Mouse (Mus musculus) thymus, postnatal 25 days (tissue): ENCODE measurements at regions not wholly inside any gene's neighbourhood (a gene's known extent, or its start where the extent isn't known, plus 50 kb on each side); places are given as distances from the start of the nearest gene placed in this dataset.
"Not testable (repeated sequence)": the region's sequence is repeated elsewhere in the genome, so short reads cannot be mapped to it uniquely, and the experiment has no call there.

Source experiments
- DNase-seq: peaks from one replicate; pipeline ENCODE4 v3.0.0; 2022

GRCm38 (mm10) chr12:115121899-115122298, 925.6 kb upstream of the Zfp386 start:
- DNase-seq: no peak

DNA sequence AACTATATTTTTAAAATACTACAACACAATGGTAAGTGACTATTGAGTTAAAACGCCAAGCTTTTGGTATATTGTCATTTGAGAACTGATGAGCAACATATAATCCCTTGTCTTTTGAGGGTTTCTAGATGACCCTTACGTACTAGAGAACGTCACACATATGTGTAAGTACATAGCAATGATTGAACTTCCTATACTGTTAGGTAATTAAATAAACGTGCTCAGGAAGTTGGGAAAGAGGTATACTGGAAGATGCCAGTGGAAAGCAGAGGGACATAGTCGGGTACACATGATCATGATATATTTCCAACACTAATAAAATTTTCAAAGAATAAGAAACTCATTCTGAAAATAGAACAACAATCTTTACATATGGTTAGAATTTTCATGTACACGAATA, 914.6 kb upstream of the Zfp386 start:
- not testable (repeated sequence) for DNase-seq

- DNase-seq: not testable (repeated sequence)
Observed at GRCm38 (mm10) chr12:115145407-115145806, 902.1 kb upstream of the Zfp386 start.

DNA sequence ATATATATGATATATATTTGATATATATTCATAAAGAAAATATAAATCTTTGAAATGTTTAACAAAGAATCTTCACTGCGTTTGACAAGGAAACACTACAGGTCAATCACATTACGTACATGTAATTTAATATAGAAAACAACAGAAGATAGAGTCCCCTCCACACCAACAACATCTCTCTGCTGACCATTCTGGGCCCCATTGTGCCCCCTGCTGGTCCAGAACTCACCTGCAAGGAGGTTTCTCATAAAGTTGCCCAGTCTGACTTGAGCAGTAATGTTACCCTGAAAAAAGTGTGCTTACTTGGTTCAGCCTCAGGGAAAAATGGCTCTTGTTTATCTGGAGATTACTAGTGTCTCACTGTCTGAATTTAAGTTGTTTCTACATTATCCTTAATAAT, 901.1 kb upstream of the Zfp386 start:
- DNase-seq: peak; percentile 31

GRCm38 (mm10) chr12:115151967-115152366, 895.6 kb upstream of the Zfp386 start:
- not testable (repeated sequence) for DNase-seq

DNA sequence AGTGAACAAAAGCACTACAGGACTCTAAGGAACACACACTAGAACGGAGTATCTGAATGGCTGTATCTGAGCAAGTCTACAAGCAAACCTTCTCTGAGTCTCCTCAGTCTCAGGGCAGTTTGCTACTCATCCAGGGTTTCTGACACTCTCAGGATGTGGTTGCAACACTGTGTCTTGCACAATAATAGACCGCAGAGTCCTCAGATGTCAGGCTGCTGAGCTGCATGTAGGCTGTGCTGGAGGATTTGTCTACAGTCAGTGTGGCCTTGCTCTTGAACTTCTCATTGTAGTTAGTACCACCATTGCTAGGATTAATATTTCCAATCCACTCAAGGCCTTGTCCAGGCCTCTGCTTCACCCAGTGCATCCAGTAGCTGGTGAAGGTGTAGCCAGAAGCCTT, 889.3 kb upstream of the Zfp386 start:
- not testable (repeated sequence) for DNase-seq

DNA sequence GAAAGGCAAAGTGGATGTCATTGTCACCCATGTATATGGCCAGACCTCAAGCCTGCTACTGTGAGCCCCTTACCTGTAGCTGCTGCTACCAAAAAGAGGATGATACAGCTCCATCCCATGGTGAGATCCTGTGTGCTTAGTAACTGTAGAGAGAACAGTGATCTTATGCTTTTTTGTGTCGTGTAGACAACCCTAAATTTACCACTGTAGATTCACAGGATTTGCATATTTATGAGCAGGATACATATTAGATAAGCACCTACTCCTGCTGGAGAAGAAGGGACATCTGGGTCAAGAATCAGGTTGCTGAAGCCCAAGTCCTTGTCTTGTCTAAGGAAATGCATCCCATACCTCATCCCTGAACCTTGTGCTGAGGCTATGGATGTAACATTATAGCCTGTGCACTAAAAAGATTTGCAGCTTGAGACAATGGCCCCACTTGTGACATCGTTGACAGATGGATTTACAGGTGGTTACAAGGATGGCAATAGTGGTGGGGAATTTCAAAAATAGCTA, 888.7 kb upstream of the Zfp386 start:
- not testable (repeated sequence) for DNase-seq

- peak; percentile 6 for DNase-seq
Observed at GRCm38 (mm10) chr12:115165499-115165898, 882.0 kb upstream of the Zfp386 start.

- not testable (repeated sequence) for DNase-seq
Observed at GRCm38 (mm10) chr12:115166006-115166405, 881.5 kb upstream of the Zfp386 start.

- DNase-seq: peak; percentile 64
Observed at GRCm38 (mm10) chr12:115193482-115194103, 853.9 kb upstream of the Zfp386 start.

DNA sequence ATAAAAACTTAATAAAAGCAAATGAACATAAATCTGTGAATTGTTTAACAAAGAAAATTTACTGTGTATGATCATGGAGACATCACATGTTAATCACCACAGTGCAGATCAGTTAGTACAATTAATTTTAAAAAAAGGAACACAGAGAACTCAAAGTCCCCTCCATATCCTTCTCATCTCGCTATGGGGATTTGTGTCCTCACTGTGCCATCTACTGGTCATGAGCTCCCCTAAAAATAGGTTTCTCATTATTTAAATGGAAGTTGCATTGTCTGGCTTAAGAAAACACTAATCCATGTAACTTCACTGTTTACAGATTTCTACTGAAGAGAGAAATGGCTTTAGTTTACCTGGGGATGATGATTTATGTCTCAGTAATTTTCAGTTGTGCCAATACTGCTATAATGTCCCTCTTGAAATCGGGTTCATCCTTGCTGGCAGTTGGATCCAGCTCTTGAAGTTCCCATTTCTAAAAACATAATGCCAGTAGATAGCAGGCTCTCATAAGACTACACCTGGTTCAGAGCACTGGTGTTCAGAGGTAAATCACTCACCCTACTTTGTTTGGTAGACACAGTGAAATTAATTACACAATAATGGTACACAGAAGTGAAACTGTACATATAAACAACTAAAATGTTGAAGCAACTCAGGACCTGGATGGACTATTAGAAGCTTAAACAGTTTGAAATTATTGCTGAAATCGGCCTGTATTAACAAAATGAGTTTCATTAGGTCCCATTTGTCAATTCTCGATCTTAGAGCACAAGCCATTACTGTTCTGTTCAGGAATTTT, 850.0 kb upstream of the Zfp386 start:
- DNase-seq: no peak

DNA sequence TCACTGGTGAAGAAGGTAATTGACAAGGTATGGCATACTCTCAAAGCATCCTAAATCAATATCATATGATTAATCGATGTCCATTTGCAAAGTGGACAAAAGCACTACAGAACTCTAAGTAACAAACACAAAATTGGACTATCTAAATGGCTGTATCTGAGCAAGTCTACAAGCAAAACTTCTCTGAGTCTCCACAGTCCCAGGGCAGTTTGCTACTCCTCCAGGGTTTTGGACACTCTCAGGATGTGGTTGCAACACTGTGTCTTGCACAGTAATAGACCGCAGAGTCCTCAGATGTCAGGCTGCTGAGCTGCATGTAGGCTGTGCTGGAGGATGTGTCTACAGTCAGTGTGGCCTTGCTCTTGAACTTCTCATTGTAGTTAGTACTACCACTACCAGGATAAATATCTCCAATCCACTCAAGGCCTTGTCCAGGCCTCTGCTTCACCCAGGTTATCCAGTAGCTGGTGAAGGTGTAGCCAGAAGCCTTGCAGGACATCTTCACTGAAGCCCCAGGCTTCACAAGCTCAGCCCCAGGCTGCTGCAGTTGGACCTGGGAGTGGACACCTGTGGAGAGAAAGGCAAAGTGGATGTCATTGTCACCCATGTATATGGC, 839.6 kb upstream of the Zfp386 start:
- not testable (repeated sequence) for DNase-seq

DNA sequence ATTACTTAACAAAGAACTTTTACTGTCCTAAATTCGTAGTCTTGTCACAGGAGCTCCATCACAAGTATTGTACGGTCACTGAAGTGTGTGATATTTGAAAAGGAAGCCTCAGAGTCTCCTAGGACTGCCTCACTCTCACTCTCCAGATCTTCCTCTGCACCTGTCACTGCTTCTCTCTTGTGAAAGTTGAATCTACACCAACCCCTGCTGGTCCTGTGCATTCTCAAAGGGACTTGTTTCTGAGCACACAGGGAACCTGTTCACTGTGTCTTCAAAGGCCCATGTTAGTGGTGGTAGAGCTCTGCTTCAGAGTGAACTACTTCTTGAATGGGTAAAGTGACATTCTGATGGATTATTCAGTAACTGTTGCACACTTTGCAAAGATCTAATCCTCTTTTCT, 824.9 kb upstream of the Zfp386 start:
- DNase-seq: peak; percentile 48

- DNase-seq: peak; percentile 14
Observed at GRCm38 (mm10) chr12:115229965-115230364, 817.6 kb upstream of the Zfp386 start.

- peak; percentile 18 for DNase-seq
Observed at GRCm38 (mm10) chr12:115242661-115243060, 804.9 kb upstream of the Zfp386 start.

- DNase-seq: not testable (repeated sequence)
Observed at GRCm38 (mm10) chr12:115247298-115247697, 800.2 kb upstream of the Zfp386 start.

DNA sequence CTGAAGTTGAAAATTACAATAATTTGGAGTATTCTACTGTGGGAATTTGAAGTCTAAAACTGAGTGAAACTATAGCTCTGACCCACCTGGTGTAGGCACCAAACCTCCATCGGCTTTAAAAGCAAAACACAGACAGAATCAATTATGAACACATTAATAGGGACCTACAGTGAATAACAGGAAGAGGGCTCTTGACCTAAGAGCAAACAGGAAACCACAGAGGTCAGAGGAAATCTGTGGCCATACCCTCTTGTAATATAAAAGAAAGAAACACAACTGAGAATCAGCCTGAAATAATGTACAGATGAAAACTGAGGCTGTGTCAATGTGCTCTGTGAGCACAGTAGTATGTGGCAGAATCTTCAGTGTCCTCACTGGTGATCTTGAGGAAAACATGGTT, 789.7 kb upstream of the Zfp386 start:
- DNase-seq: no peak

GRCm38 (mm10) chr12:115258744-115259143, 788.8 kb upstream of the Zfp386 start:
- no peak for DNase-seq

GRCm38 (mm10) chr12:115262431-115262830, 785.1 kb upstream of the Zfp386 start:
- DNase-seq: peak; percentile 62

- DNase-seq: not testable (repeated sequence)
Observed at GRCm38 (mm10) chr12:115276749-115277148, 770.8 kb upstream of the Zfp386 start.

DNA sequence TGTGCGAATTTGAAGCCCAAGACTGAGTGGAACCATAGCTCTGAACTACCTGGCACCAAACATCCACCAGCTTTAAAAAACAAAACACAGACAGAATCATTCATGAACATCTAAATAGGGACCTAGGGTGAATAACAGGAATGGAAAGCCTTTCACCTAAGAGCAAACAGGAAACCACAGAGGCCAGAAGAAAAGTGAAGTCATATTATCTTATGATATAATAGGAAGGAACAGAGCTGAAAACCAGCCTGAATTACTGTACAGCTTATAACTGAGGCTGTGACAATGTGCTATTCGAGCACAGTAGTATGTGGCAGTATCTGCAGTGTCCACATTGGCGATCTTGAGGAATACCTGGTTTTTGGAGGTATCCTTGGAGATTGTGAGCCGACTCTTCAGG, 753.8 kb upstream of the Zfp386 start:
- DNase-seq: not testable (repeated sequence)

DNA sequence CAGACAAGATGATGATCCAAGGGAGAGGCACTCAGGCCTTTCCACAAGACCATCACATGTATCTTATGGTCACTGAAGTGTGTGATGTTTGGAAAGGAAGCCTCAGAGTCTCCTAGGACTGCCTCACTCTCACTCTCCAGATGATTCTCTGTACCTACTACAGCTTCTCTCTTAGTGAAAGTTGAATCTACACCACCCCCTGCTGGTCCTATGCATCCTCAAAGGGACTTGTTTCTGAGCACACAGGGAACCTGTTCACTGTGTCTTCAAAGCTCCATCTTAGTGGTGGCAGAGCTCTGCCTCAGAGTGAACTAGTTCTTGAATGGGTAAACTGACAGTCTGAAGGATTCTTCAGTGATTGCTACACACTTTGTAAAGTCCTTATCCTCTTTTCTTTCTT, 749.5 kb upstream of the Zfp386 start:
- peak; percentile 30 for DNase-seq

DNA sequence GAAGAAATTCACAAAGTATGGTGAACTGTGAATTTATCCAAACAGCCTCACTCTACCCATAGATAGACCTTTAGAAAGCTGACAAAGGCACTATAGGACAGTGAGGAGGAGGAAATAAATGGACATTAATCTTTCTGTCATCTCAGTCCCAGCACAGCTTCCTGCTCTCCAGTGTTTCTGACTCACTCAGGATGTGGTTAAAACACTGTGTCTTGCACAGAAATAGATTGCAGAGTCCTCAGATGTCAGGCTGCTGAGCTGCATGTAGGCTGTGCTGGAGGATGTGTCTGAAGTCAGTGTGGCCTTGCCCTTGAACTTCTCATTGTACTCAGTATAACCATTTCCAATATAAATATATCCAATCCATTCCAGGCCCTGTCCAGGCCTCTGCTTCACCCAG, 735.6 kb upstream of the Zfp386 start:
- peak; percentile 10 for DNase-seq

- not testable (repeated sequence) for DNase-seq
Observed at GRCm38 (mm10) chr12:115312604-115313003, 734.9 kb upstream of the Zfp386 start.
